Mouse (Mus musculus) MEL (cell line): ENCODE data around the gene Ube2g1. TPM values are rescaled to one million over a fixed set of nuclear protein-coding genes. Genes with fewer than 3 reads are reported as not detected.
A peak's percentile ranks its signal among the peaks of the same experiment; 100 is the strongest.

Experiments used
- DNase-seq: peaks from one replicate; pipeline ENCODE4 v3.0.0; 2011; ENCODE audit warnings: low read depth, low spot score
- H3K27ac ChIP-seq: 2 replicates; pipeline ENCODE4 v1.5.1; 2012; ENCODE audit warnings: low read depth, mild to moderate bottlenecking, control low read depth, low read length, moderate library complexity; ENCODE audit not compliant: control insufficient read depth
- H3K27me3 ChIP-seq, 2 experiments: fragments of 150-350 bp in 1 of 2; sonication (generic) in 1 of 2; 2 replicates each; pipeline ENCODE4 v1.6.1; 2012; ENCODE audit warnings: low read length in 2 of 2, mild to moderate bottlenecking in 2 of 2, improper control_type of control experiment in 1 of 2, moderate library complexity in 1 of 2; ENCODE audit not compliant: insufficient read depth in 2 of 2, control insufficient read depth in 1 of 2
- H3K36me3 ChIP-seq, 2 experiments: 2 replicates each; pipeline ENCODE4 v1.6.1; 2012 to 2014; ENCODE audit warnings: low read length in 2 of 2, improper control_type of control experiment in 1 of 2, inconsistent platforms in 1 of 2, mild to moderate bottlenecking in 1 of 2; ENCODE audit not compliant: insufficient read depth in 2 of 2, control insufficient read depth in 1 of 2
- H3K4me1 ChIP-seq, 2 experiments: fragments of 150-350 bp in 1 of 2; sonication (generic) in 1 of 2; 2 replicates each; pipeline ENCODE4 v1.6.1; 2012; ENCODE audit warnings: low read length in 2 of 2, improper control_type of control experiment in 1 of 2, mild to moderate bottlenecking in 1 of 2; ENCODE audit not compliant: insufficient read depth in 2 of 2, control insufficient read depth in 1 of 2
- H3K4me3 ChIP-seq, 2 experiments: fragments of 150-350 bp in 1 of 2; sonication (generic) in 1 of 2; 2 replicates each; pipeline ENCODE4 v1.5.1; 2012; ENCODE audit warnings: low read depth in 2 of 2, low read length in 2 of 2, mild to moderate bottlenecking in 2 of 2, moderate library complexity in 2 of 2, control low read depth in 1 of 2, improper control_type of control experiment in 1 of 2; ENCODE audit not compliant: control insufficient read depth in 1 of 2, insufficient read depth in 1 of 2
- H3K79me2 ChIP-seq: 2 replicates; pipeline ENCODE4 v1.6.1; 2012; ENCODE audit warnings: mild to moderate bottlenecking, low read length, moderate library complexity; ENCODE audit not compliant: control insufficient read depth, poor library complexity, insufficient read depth
- H3K9ac ChIP-seq: 2 replicates; pipeline ENCODE4 v1.6.1; 2012; ENCODE audit warnings: low read depth, mild to moderate bottlenecking, control low read depth, low read length, moderate library complexity; ENCODE audit not compliant: control insufficient read depth, poor library complexity, severe bottlenecking
- H3K9me3 ChIP-seq: fragments of 150-350 bp; sonication (generic); replicated peaks from 2 replicates; pipeline ENCODE4 v1.6.1; 2012; ENCODE audit warnings: mild to moderate bottlenecking, low read length, improper control_type of control experiment, moderate library complexity; ENCODE audit not compliant: insufficient read depth
- HCFC1 ChIP-seq: IDR thresholded peaks from 2 replicates; pipeline ENCODE4 v1.6.1; 2012; ENCODE audit warnings: low read depth, mild to moderate bottlenecking, inconsistent platforms, low read length, improper control_type of control experiment, moderate library complexity
- MXI1 ChIP-seq: IDR thresholded peaks from 2 replicates; pipeline ENCODE4 v1.6.1; 2011; ENCODE audit warnings: mild to moderate bottlenecking, low read depth, low read length, improper control_type of control experiment
- NRF1 ChIP-seq: IDR thresholded peaks from 2 replicates; pipeline ENCODE4 v1.6.1; 2014; ENCODE audit warnings: low read depth, mild to moderate bottlenecking, inconsistent platforms, low read length, improper control_type of control experiment, moderate library complexity; ENCODE audit not compliant: poor library complexity, insufficient read depth, severe bottlenecking
- POLR2A ChIP-seq, 2 experiments: IDR thresholded peaks; 2 replicates each; pipeline ENCODE4 v1.6.1; 2011 to 2012; ENCODE audit warnings: low read length in 2 of 2, mild to moderate bottlenecking in 2 of 2, control low read depth in 1 of 2, improper control_type of control experiment in 1 of 2, low read depth in 1 of 2, moderate library complexity in 1 of 2; ENCODE audit not compliant: control insufficient read depth in 1 of 2, insufficient read depth in 1 of 2, poor library complexity in 1 of 2
- SIN3A ChIP-seq: IDR thresholded peaks from 2 replicates; pipeline ENCODE4 v1.6.1; 2012; ENCODE audit warnings: low read length, improper control_type of control experiment, inconsistent platforms
- TAL1 ChIP-seq: IDR thresholded peaks from 2 replicates; pipeline ENCODE4 v1.6.1; 2012; ENCODE audit warnings: mild to moderate bottlenecking, inconsistent platforms, low read length, moderate library complexity, mixed read lengths
- ZC3H11A ChIP-seq: IDR thresholded peaks from 2 replicates; pipeline ENCODE4 v1.6.1; 2012; ENCODE audit warnings: low read depth, mild to moderate bottlenecking, inconsistent platforms, low read length, improper control_type of control experiment
- polyA plus RNA-seq, 2 experiments: library from polyadenylated mRNA; stranded (reverse) in 1 of 2; unstranded in 1 of 2; fragments of >175 nt in 1 of 2; fragments of >200 nt in 1 of 2; gene quantifications; 2 replicates each; pipeline versions ENCODE4 v1.2.1 to v1.2.4; 2012; ENCODE audit warnings: low replicate concordance in 2 of 2, low read depth in 1 of 2; ENCODE audit not compliant: insufficient read length in 2 of 2, insufficient read depth in 1 of 2, missing spikeins in 1 of 2
- total RNA-seq: library from RNA; depleted of rRNA; stranded (reverse); fragments of 300-350 nt; gene quantifications from 2 replicates; pipeline ENCODE4 v1.2.3, GENCODE M21; 2012; rRNA removed

Ube2g1 gene
- total and polyA plus RNA-seq, 3 experiments = 26.6 to 38.1 (median 38.0) TPM

GRCm38 (mm10) chr11:72734840-72735518 lies 127.9 kb downstream of the Ube2g1 start:
- no peak for DNase-seq
- TF ChIP-seq SIN3A (peak; percentile 70), ZC3H11A (no peak), NRF1 (peak; percentile 22; the same call in 1 of the 2 replicates), POLR2A (IDR thresholded peaks at IDR 0.05; ENCODE audit: control insufficient read depth in 1 of 2, insufficient read depth in 1 of 2, low read depth in 1 of 2, low read length in 2 of 2, poor library complexity in 1 of 2) (0 out of 4 replicates have a peak, but pooled peaks of 1 of the 2 experiments have one; percentile 0)

GRCm38 (mm10) chr11:72735519-72735860 lies 128.4 kb downstream of the Ube2g1 start:
- TF ChIP-seq MXI1 (no peak), POLR2A (IDR thresholded peaks at IDR 0.05; ENCODE audit: control insufficient read depth in 1 of 2, insufficient read depth in 1 of 2, low read depth in 1 of 2, low read length in 2 of 2, poor library complexity in 1 of 2) (0 out of 4 replicates have a peak, but pooled peaks of 1 of the 2 experiments have one; percentile 0), HCFC1 (no peak), SIN3A (0 out of 2 replicates have a peak, but pooled peaks have one; percentile 38), NRF1 (no peak; the same call in 1 of the 2 replicates), TAL1 (no peak)
- Histone ChIP-seq H3K36me3 (peaks cover 23 to 59% of the 10 kb centered on the region in 2 experiments), H3K9me3 (no peaks in the 10 kb centered on the region), H3K27me3 (no peaks in the 10 kb centered on the region), H3K27ac (peak overlapping the region; percentile 50), H3K79me2 (peaks cover 8% of the 10 kb centered on the region), H3K9ac (peak overlapping the region; percentile 50), H3K4me1 (peaks cover 3 to 7% of the 10 kb centered on the region in 2 experiments; a peak in 2 of 4 replicates), H3K4me3 (no peak overlapping the region; a peak in 1 of 4 replicates)
- no peak for DNase-seq

More at GRCm38 (mm10) chr11:72734840-72735518, 127.9 kb downstream of the Ube2g1 start:
- Histone ChIP-seq H3K36me3 (peaks cover 23 to 57% of the 10 kb centered on the region in 2 experiments), H3K9ac (peak overlapping the region; percentile 50), H3K4me3 (peak overlapping the region in 1 of 2 experiments; percentile 25; a peak in 2 of 4 replicates), H3K9me3 (no peaks in the 10 kb centered on the region), H3K27me3 (no peaks in the 10 kb centered on the region), H3K27ac (peak overlapping the region; percentile 50), H3K4me1 (peaks cover 3 to 7% of the 10 kb centered on the region in 2 experiments; a peak in 2 of 4 replicates), H3K79me2 (peaks cover 8% of the 10 kb centered on the region)

Other genes with a start within 250 kb of the Ube2g1 start
- not detected in 2 replicates for gene Tekt1, start 244.8 kb upstream of the Ube2g1 start, total RNA-seq
- gene Tekt1, start 244.8 kb upstream of the Ube2g1 start, polyA plus RNA-seq = not detected
- gene Smtnl2, start 195.6 kb upstream of the Ube2g1 start, total RNA-seq = 10.9 and 11.1 TPM in 2 replicates
- 10 to 100 TPM in 1 of 2 experiments, not detected in 1; 10.2 TPM for gene Smtnl2, start 195.6 kb upstream of the Ube2g1 start, polyA plus RNA-seq
- not detected in 2 replicates for gene Ggt6, start 171.8 kb upstream of the Ube2g1 start, total RNA-seq
- gene Ggt6, start 171.8 kb upstream of the Ube2g1 start, polyA plus RNA-seq = under 1 TPM in 1 of 2 experiments, not detected in 1; 0.04 TPM
- 328 and 344 TPM in 2 replicates for gene Mybbp1a, start 165.9 kb upstream of the Ube2g1 start, total RNA-seq
- 1,000 to 10,000 TPM in 1 of 2 experiments, 100 to 1,000 TPM in 1; 602 to 3,394 TPM for gene Mybbp1a, start 165.9 kb upstream of the Ube2g1 start, polyA plus RNA-seq
- 0.33 and 0.58 TPM in 2 replicates for gene Spns2, start 117.4 kb upstream of the Ube2g1 start, total RNA-seq
- 1 to 10 TPM in 1 of 2 experiments, not detected in 1; 3.0 TPM for gene Spns2, start 117.4 kb upstream of the Ube2g1 start, polyA plus RNA-seq
- 5.2 and 10.6 TPM in 2 replicates for gene Spns3, start 56.8 kb upstream of the Ube2g1 start, total RNA-seq
- 10 to 100 TPM in 1 of 2 experiments, not detected in 1; 12.7 TPM for gene Spns3, start 56.8 kb upstream of the Ube2g1 start, polyA plus RNA-seq
- gene Ankfy1, start 82.7 kb downstream of the Ube2g1 start, total RNA-seq = 148 and 175 TPM in 2 replicates
- gene Ankfy1, start 82.7 kb downstream of the Ube2g1 start, polyA plus RNA-seq = 100 to 1,000 TPM in 1 of 2 experiments, 10 to 100 TPM in 1; 60.6 to 153 TPM
- 5.9 and 7.2 TPM in 2 replicates for gene Cyb5d2, start 188.9 kb downstream of the Ube2g1 start, total RNA-seq
- 1 to 10 TPM in 1 of 2 experiments, not detected in 1; 4.6 TPM for gene Cyb5d2, start 188.9 kb downstream of the Ube2g1 start, polyA plus RNA-seq
- 11.8 and 13.3 TPM in 2 replicates for gene Zzef1, start 188.9 kb downstream of the Ube2g1 start, total RNA-seq
- gene Zzef1, start 188.9 kb downstream of the Ube2g1 start, polyA plus RNA-seq = 10 to 100 TPM in 1 of 2 experiments, not detected in 1; 17.6 TPM